Mouse (Mus musculus): Measurements from ENCODE around the gene Akr1c18. TPM values are rescaled to one million over a fixed set of nuclear protein-coding genes. Genes with fewer than 3 reads are reported as not detected.
A peak's percentile ranks its signal among the peaks of the same experiment; 100 is the strongest.

The Akr1c18 gene
- polyA plus RNA-seq, 1 experiment from 2014 or later = 0.39 TPM

GRCm38 (mm10) chr13:4123146-4123545 lies 27.3 kb downstream of the Akr1c18 start:
- H3K9me3 ChIP-seq (ENCODE audit: control insufficient read depth, low read length) = no peaks in the 10 kb centered on the region
- 69% methylated on average over 7 of the region's 7 CpGs for WGBS
- no peaks in the 10 kb centered on the region for H3K4me1 ChIP-seq (ENCODE audit: control insufficient read depth, insufficient read depth, low read length)
- H3K4me2 ChIP-seq (ENCODE audit: low read depth, low read length) = no peak overlapping the region
- no peaks in the 10 kb centered on the region for H3K36me3 ChIP-seq (ENCODE audit: control insufficient read depth, insufficient read depth, low read length)
- no peak overlapping the region for H3K4me3 ChIP-seq (ENCODE audit: low read length)
- no peaks in the 10 kb centered on the region for H3K27me3 ChIP-seq (replicated peaks; ENCODE audit: control insufficient read depth, insufficient read depth, low read length)
- H3K9ac ChIP-seq (ENCODE audit: low read depth, low read length) = no peak overlapping the region
- no peak overlapping the region for H3K27ac ChIP-seq (ENCODE audit: low read length)
- no peak for ATAC-seq

GRCm38 (mm10) chr13:4119181-4119904 lies 31.1 kb downstream of the Akr1c18 start:
- H3K9me3 ChIP-seq (ENCODE audit: control insufficient read depth, low read length) = no peaks in the 10 kb centered on the region
- H3K27me3 ChIP-seq (replicated peaks; ENCODE audit: control insufficient read depth, insufficient read depth, low read length) = no peaks in the 10 kb centered on the region
- H3K4me1 ChIP-seq (ENCODE audit: control insufficient read depth, insufficient read depth, low read length) = no peaks in the 10 kb centered on the region
- no peak overlapping the region for H3K9ac ChIP-seq (ENCODE audit: low read depth, low read length)
- H3K4me3 ChIP-seq (ENCODE audit: low read length) = no peak overlapping the region
- no peaks in the 10 kb centered on the region for H3K36me3 ChIP-seq (ENCODE audit: control insufficient read depth, insufficient read depth, low read length)
- H3K4me2 ChIP-seq (ENCODE audit: low read depth, low read length) = no peak overlapping the region
- H3K27ac ChIP-seq (ENCODE audit: low read length) = no peak overlapping the region
- ATAC-seq = no peak
- WGBS = 62% methylated on average over 2 of the region's 2 CpGs

- Histone ChIP-seq H3K27me3 (replicated peaks; ENCODE audit: control insufficient read depth, insufficient read depth, low read length) (no peaks in the 10 kb centered on the region), H3K27ac (ENCODE audit: low read length) (no peak overlapping the region), H3K4me1 (ENCODE audit: control insufficient read depth, insufficient read depth, low read length) (no peaks in the 10 kb centered on the region), H3K36me3 (ENCODE audit: control insufficient read depth, insufficient read depth, low read length) (no peaks in the 10 kb centered on the region), H3K4me2 (ENCODE audit: low read depth, low read length) (no peak overlapping the region), H3K4me3 (ENCODE audit: low read length) (no peak overlapping the region), H3K9me3 (ENCODE audit: control insufficient read depth, low read length) (no peaks in the 10 kb centered on the region), H3K9ac (ENCODE audit: low read depth, low read length) (no peak overlapping the region)
- peak; percentile 82; the same call in 1 of the 2 replicates for ATAC-seq
- WGBS = 28% methylated on average over 6 of the region's 6 CpGs
These were observed 39.9 kb downstream of the Akr1c18 start for GRCm38 (mm10) chr13:4110281-4111188.

GRCm38 (mm10) chr13:4102721-4103120 lies 47.7 kb downstream of the Akr1c18 start:
- no peaks in the 10 kb centered on the region for H3K9me3 ChIP-seq (ENCODE audit: control insufficient read depth, low read length)
- H3K36me3 ChIP-seq (ENCODE audit: control insufficient read depth, insufficient read depth, low read length) = no peaks in the 10 kb centered on the region
- no peak overlapping the region for H3K4me2 ChIP-seq (ENCODE audit: low read depth, low read length)
- H3K27ac ChIP-seq (ENCODE audit: low read length) = no peak overlapping the region
- H3K9ac ChIP-seq (ENCODE audit: low read depth, low read length) = no peak overlapping the region
- H3K27me3 ChIP-seq (replicated peaks; ENCODE audit: control insufficient read depth, insufficient read depth, low read length) = no peaks in the 10 kb centered on the region
- H3K4me3 ChIP-seq (ENCODE audit: low read length) = no peak overlapping the region
- no peak for ATAC-seq
- H3K4me1 ChIP-seq (ENCODE audit: control insufficient read depth, insufficient read depth, low read length) = no peaks in the 10 kb centered on the region

- Histone ChIP-seq H3K27me3 (replicated peaks; ENCODE audit: control insufficient read depth, insufficient read depth, low read length) (no peaks in the 10 kb centered on the region), H3K36me3 (ENCODE audit: control insufficient read depth, insufficient read depth, low read length) (no peaks in the 10 kb centered on the region)
- no peak for ATAC-seq
These were observed 48.8 kb downstream of the Akr1c18 start for GRCm38 (mm10) chr13:4101691-4102090.

More at GRCm38 (mm10) chr13:4101691-4102090, 48.8 kb downstream of the Akr1c18 start:
- no peak overlapping the region for H3K4me2 ChIP-seq (ENCODE audit: low read depth, low read length)
- no peak overlapping the region for H3K4me3 ChIP-seq (ENCODE audit: low read length)
- H3K9me3 ChIP-seq (ENCODE audit: control insufficient read depth, low read length) = no peaks in the 10 kb centered on the region
- no peak overlapping the region for H3K9ac ChIP-seq (ENCODE audit: low read depth, low read length)
- no peaks in the 10 kb centered on the region for H3K4me1 ChIP-seq (ENCODE audit: control insufficient read depth, insufficient read depth, low read length)
- no peak overlapping the region for H3K27ac ChIP-seq (ENCODE audit: low read length)

Other genes with a start within 250 kb of the Akr1c18 start
- 146 and 148 TPM in 2 replicates for gene Net1, start 232.4 kb downstream of the Akr1c18 start, polyA plus RNA-seq (2015; fragmentation: Nextera tagmentation; extraction: Ambion mirVana)
- 54.2 and 64.9 TPM in 2 replicates for gene Tubal3, start 232.4 kb downstream of the Akr1c18 start, polyA plus RNA-seq (2015; fragmentation: Nextera tagmentation; extraction: Ambion mirVana)
- 0.66 and 0.81 TPM in 2 replicates for gene Ucn3, start 205.3 kb downstream of the Akr1c18 start, polyA plus RNA-seq (2015; fragmentation: Nextera tagmentation; extraction: Ambion mirVana)
- gene Akr1c14, start 101.6 kb downstream of the Akr1c18 start, polyA plus RNA-seq (2015; fragmentation: Nextera tagmentation; extraction: Ambion mirVana) = 6.4 and 9.3 TPM in 2 replicates
- gene Akr1c13, start 40.5 kb upstream of the Akr1c18 start, polyA plus RNA-seq (2015; fragmentation: Nextera tagmentation; extraction: Ambion mirVana) = 496 and 608 TPM in 2 replicates
- 611 and 704 TPM in 2 replicates for gene Akr1c19, start 78.0 kb upstream of the Akr1c18 start, polyA plus RNA-seq (2015; fragmentation: Nextera tagmentation; extraction: Ambion mirVana)
- gene Akr1c12, start 128.8 kb upstream of the Akr1c18 start, polyA plus RNA-seq (2015; fragmentation: Nextera tagmentation; extraction: Ambion mirVana) = 151 and 173 TPM in 2 replicates